Mouse (Mus musculus) sigmoid colon, adult 10 weeks (tissue): Measurements from ENCODE around the gene Rasef. TPM values are rescaled to one million over a fixed set of nuclear protein-coding genes. Genes with fewer than 3 reads are reported as not detected.

Experiments
- polyA plus RNA-seq: library from polyadenylated mRNA; stranded (reverse); fragments of 350-450 nt; fragmentation: Illumina TruSeq; extraction: RNeasy Lipid Tissue Mini Kit (QIAGEN cat#74804); gene quantifications from one replicate; pipeline ENCODE4 v1.2.3, GENCODE M21; 2014; ENCODE audit warnings: low read depth, low replicate concordance

The Rasef gene
- 202 TPM for polyA plus RNA-seq

GRCm38 (mm10) chr4:73790260-73791185, at the start of gene Rasef:
Rasef (minus strand) TSS chr4:73790994.

DNA sequence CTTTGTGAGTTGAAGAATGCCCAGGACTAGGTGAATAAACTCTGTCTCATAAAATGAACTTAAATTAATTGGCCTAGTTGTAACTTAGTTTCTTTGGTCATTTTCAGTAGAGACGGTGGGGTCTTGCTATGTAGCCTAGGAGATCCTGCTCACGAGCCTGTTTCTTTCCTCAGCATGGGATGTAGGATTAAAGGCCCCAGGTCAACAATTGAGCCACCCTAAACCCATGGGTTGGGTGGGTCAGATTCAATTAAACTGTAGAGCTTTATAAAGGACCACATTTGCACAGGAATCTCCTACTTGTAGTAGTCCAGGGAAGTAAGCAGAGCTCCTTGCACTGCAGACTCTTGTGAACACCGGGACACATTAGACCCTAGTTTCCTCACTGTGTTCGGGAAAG, 107.6 kb downstream of the Rasef start, which contains the start of gene Gm428:
TSS of gene Gm428 (plus strand) at position 301 of the 400 bp plus-strand sequence.

DNA sequence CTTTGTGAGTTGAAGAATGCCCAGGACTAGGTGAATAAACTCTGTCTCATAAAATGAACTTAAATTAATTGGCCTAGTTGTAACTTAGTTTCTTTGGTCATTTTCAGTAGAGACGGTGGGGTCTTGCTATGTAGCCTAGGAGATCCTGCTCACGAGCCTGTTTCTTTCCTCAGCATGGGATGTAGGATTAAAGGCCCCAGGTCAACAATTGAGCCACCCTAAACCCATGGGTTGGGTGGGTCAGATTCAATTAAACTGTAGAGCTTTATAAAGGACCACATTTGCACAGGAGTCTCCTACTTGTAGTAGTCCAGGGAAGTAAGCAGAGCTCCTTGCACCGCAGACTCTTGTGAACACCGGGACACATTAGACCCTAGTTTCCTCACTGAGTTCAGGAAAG, 122.7 kb downstream of the Rasef start, which contains the start of gene Gm11239:
TSS of gene Gm11239 (plus strand) at position 301 of the 400 bp plus-strand sequence.

Other genes with a start within 250 kb of the Rasef start
- gene Gm11238, start 183.1 kb downstream of the Rasef start, polyA plus RNA-seq, result not detected
- not detected for gene Gm11237, start 168.0 kb downstream of the Rasef start, polyA plus RNA-seq
- not detected for gene Gm11236, start 152.9 kb downstream of the Rasef start, polyA plus RNA-seq
- gene Gm11239, start 122.6 kb downstream of the Rasef start, polyA plus RNA-seq, result not detected
- gene Gm428, start 107.5 kb downstream of the Rasef start, polyA plus RNA-seq, result not detected
- not detected for gene Gm11758, start 85.3 kb upstream of the Rasef start, polyA plus RNA-seq
- not detected for gene Gm11757, start 100.1 kb upstream of the Rasef start, polyA plus RNA-seq
- not detected for gene Gm13871, start 115.0 kb upstream of the Rasef start, polyA plus RNA-seq
- gene Gm11756, start 129.8 kb upstream of the Rasef start, polyA plus RNA-seq, result not detected
- not detected for gene 2310002L09Rik, start 159.9 kb upstream of the Rasef start, polyA plus RNA-seq
- 3.0 TPM for gene Frmd3, start 222.4 kb upstream of the Rasef start, polyA plus RNA-seq